Mouse (Mus musculus): ENCODE data around the gene 1700020D05Rik.
A peak's percentile ranks its signal among the peaks of the same experiment; 100 is the strongest.

Gene 1700020D05Rik

DNA sequence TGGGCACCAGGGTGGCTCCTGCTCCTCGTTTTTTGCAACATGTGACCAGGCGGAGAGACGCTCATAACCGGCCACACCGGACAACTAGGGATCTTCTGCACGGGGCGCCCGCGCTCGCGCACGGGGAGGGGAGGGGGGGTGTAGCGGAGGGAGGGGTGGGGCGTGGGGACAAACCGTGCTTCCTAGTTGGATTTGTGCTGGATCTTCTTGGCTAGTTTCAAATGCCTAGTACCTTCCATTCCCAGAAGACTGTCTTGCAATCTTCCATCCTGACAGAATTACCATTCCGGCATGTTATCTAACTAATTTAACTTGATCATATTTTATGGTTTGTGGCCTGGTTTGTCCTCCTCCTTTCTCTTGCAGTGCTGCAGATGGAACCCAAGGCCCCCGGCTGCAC, at the start of gene 1700020D05Rik:
Gene 1700020D05Rik, minus strand, starts transcription at position 101 of the 400 bp plus-strand sequence.
- no peak for DNase-seq (ENCODE audit: low spot score in 2 of 2)

DNA sequence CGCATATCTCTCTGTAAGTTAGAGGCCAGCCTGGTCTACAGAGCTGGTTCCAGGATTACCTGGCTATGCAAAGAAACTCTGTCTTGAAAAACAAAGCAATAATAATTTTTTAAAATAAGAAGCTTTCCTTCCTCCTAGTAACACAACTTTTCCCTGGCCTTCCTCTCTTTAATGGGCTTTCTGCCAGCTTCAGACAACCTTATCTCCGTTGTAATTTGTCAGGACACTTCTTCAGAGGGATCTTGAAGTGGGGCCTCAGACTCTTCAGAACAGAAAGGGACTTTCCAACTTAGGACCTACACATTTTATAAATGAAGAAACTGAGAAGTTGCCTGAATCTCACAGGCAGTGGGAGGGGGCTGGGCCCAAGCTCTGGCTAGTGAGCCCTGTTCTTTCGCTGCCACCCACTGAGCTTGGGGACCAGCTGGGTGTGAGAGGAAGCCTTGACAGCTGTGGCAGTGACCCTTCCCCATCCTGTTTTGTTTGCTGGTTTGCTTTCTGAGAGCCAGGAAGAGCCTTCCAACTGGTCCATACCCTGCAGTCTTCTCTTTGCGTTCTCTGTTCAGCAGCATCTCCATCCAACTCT, 44.0 kb upstream of the 1700020D05Rik start:
- DNase-seq (ENCODE audit: low spot score in 2 of 2) = no peak

DNA sequence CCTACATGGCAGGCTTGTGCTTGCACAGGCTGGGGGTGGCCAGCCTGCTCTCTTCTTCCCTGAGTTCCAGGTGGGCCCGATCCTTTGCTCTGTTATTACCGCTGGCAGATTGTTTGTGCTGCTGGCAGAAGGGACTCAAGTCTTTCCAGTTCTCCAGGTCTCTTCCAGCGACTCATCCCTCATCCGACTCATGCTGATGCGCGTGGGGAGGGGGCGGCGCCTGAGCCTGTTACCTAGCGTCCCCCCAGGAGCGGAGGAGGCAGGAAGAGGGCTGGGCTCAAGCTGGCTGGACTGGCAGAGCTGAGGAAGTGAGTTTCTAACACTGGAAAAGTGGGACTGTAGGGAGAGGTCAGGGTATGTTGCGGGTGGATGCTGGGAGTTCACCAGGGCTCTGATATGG, 40.4 kb upstream of the 1700020D05Rik start:
- no peak for DNase-seq (ENCODE audit: low spot score in 2 of 2)

DNA sequence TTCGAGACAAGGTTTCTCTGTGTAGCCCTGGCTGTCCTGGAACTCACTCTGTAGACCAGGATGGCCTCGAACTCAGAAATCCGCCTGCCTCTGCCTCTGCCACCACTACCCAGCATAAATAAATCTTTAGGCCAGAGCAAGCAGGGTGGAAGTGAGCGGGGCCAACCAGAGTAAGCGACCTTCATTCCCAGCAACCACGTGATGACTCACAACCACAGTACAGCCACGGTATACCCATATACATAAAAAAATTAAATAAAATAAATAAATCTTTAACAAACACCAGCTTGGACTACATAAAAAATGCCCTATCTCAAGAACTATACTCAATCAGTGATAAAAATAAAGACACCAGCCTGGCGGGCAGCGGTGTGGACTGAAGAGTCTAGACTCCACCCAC, 39.8 kb upstream of the 1700020D05Rik start:
- DNase-seq (ENCODE audit: low spot score in 2 of 2) = no peak

DNA sequence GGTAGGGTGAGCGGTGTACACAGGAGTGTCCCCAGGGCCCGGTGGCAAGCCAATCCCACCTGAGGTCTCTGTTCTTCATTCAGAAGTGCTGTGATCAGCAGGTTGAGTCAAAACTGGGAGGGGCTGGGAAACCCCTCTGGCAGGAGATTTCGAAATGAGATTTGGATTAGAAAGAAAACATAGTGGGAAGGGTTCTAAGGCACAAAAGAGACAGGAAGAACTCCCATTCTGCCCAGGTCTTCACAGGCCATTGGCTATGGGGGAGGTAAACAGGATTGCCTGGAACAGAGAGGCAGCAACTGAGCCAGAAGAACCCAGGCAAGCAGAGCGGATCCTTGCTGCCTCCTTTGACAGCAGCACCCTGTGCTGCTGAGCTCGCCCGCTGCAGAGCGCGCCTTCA, 35.2 kb upstream of the 1700020D05Rik start:
- no peak for DNase-seq (ENCODE audit: low spot score in 2 of 2)

DNA sequence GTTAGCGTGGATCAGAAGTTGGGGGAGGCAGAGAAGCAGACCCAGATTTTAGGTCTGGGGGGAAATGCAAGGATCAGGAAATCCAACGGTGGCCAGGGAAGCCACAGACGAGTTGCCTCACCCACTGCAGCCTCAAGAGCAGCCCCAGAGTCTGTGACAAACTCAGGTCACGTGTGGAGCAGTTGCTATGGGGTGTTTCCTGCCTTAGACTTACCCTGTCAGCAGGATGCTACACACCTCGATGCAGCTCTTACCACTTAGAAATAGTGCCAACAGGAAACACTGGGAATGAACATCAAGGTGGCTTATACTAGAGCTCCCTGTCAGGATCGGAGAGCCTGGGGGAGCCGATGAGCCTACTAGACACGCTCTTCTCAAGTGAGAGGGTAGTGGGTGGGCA, 28.9 kb upstream of the 1700020D05Rik start:
- DNase-seq (ENCODE audit: low spot score in 2 of 2) = no peak

DNA sequence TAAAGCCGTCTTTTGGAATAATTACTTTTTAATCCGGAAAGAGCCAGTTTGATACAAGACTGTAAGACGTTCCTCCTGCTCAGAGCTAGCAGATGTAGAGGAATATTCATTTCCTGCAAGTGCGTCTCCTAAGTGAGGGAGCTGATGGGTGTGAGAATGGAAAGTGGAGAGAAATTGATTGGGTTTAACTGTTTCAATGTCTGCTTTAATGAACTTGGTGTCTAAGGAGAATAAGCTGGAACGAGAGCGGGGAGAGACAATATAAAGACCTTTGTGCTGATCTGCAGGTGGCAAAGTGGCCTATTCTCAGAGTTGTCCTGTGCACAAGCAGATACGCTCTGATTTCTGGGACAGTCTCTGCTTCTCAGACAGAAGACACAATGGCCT, 26.5 kb upstream of the 1700020D05Rik start:
- no peak for DNase-seq (ENCODE audit: low spot score in 2 of 2)

DNA sequence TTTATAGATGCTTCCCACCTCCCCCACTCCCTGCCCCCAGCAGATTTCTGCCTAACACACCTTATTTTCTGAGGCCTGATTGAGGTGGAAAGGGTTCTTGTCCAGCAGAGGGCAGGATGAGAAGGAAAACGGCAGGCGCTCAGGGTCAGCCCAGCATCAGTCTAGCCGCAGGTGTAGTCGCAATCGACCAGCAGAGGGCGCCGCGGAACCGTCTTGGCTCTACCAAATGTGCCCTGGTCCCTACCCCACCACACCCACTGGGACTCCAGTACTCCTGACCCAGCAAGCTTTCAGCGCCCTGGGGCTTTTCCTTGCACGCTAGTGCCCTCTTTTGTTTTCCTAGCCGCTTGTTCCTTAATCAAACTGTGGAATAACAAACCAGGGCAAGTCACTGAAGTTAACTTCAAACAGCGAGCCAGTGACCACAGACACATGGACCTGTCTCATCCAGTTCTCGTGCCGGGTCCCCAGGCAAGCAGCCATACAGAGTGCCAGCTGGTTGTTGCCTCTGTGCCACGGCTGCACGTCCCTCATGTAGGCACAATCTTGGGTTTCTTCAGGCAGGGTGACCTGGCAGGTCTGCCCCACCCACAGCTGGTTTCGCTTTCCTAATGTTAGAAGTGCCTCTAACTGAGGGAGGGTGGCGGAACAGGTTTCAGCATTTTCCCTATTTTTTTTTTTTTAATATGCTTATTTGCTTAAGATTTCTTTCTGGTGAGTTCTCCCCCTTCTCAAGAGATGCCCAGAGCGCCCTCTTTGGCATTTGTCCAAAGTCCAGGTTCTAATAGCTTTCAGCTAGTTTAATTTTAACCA, 25.9 kb upstream of the 1700020D05Rik start:
- DNase-seq (ENCODE audit: low spot score in 2 of 2) = peak; percentile 91 to 96

DNA sequence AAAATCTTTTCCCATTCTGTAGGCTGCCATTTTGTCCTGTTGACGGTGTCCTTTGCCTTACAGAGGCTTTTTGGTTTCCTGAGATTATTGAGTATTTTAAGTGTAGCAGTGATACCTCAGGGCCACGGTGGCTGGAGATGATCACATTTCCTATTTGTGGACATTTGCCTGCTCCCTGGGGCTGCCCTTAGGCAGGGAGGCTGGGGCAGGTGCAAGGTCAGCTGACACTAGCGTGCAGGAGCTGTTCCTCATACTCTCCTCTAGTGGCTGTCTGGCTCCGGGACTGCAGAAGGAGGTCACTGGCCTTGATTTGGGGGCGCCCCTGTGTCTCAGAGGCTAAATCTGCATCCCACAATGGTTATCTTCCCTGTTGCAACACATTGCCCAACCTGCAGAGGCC, 21.6 kb upstream of the 1700020D05Rik start:
- DNase-seq (ENCODE audit: low spot score in 2 of 2) = no peak

DNA sequence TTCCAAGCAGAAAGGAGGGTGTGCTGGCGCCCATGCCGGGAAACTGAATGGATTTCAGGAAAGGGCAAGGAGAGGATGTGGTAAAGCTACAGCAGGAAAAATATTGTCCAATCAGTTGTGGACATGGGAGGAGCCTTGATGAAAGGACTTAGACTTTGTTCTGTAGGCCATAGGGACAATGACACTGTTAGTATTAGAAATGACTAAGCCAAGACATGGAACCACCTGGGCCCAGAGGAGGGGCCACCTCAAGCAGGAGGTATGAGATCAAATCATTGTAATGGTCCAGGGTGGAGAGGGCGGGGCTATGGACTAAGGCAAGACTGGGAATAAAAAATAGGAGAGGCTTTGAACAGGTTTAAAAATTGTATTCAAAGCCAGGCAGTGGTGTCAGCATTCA, 15.1 kb upstream of the 1700020D05Rik start:
- DNase-seq (ENCODE audit: low spot score in 2 of 2) = no peak

DNA sequence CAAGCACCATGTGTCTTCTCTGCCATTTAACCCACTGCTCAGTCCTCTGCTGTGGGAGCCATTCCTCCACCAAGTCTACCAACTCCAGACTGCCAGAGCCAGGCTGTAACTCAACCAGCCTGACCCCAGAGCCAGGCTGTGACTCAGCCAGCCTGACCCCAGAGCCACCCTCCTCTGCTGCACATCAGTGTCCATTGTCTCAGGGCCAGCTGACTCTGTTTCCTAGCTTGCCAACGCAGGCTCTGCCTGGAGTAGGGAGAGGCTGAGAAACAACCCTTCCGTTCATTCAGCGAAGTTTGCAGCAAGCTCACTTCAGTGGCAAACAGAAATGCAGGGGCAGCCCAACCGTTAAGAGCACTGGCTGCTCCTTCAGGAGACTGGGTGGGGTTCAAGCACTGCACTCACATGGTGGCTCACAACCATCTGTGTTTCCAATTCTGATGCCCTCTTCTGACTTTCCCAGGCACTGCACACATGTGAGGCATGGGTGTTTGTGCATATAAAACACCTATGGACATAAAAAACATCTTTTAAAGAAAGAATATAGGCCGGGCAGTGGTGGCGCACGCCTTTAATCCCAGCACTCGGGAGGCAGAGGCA, 13.4 kb upstream of the 1700020D05Rik start:
- DNase-seq (ENCODE audit: low spot score in 2 of 2) = no peak

DNA sequence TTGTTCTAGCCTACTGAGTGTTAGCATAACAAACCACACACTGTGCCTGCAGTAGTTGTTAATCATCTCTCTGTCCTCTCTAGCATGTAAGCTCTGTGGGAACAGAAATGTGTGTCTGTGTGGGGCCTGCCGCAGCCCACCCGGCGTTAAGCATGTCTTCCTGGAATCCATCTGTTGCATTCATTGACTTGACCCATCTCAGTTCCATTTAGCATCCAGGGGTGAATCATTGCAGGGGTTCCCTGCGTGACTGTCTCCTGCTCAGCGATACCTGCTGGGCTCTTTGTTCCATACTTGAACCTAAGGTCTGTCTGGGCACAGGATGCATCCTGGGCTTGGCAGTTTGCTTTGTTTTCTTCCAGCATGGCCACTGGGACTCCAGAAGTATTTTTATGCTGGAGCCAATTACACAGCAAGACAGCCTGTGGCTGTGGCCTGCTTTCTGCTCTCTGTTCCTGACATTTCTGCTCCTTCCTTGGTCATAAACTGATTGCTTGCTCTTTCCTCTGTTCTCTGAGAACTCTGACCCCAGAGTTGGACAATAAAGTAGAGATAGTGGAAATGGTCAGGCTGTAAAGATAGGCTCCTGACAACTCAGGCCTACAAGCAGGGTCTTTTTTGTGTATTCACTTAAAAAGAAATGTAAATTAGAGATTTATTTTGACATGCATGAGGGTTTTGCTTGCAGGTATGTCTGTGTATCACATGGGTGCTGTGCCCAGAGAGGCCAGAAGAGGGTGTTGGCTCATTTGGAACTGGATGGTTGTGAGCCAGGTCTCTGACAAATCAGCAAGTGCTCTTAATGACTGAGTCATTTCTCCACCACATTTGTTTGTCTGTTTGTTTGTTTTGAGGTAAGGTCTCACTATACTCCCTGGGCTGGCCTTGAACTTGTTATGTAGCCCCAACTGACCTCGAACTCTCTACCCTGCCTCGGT, 12.5 kb upstream of the 1700020D05Rik start:
- no peak for DNase-seq (ENCODE audit: low spot score in 2 of 2)

DNA sequence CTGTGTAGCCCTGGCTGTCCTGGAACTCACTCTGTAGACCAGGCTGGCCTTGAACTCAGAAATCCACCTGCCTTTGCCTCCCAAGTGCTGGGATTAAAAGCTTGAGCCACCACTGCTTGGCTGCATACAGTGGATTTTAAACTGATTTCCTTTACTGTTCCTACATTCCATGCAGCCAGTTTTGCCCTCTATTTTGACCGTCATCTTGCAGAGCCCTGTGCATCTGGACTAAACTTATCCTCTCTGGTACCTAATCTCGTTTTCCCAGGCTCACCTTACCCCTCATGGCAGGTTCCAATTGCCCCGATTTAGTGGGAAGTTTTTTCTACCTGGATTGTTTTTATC, 9.4 kb upstream of the 1700020D05Rik start:
- no peak for DNase-seq (ENCODE audit: low spot score in 2 of 2)

DNA sequence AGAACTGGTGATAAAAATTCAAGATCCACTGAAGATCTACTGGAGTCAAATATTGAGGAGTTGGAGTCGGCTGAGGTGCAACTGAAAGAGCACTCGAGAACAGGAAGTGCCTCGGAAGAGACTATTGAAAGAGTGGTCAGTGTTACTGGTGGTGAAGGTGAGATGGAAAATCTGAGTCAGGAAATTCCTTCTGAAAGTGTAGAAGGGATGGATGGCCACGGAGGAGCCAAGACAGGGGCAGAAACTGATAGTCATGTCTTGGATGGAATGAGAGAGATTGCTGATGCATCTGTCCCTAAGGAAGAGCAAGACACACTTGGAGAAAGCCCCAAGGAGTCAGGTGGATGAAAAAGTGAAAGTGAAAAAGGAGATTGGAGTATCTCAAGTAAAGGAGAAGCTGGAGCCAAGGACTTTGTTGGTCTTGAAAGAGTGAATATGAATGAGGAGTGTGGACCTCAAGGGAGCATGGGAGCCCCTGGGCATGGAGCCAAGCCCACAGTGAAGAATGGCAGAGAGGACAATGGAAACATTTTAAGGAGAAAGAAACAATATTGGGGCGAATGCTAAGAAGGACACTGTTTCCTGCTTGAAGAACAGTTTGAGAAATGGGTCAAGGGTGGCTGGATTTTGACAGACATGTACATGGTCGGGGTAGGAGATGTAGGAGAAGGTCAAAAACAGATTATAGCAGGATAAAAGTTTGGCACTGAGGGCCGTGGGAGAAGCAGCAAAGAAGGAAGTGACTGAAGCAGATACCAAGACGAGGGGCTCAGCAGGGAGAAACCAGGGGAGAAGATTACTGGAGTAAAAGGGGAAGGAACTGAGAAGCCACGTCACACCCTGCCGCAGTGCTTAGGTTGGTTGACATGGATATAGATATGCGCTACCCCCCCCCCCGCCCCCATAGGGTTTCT, 8.8 kb upstream of the 1700020D05Rik start:
- DNase-seq (ENCODE audit: low spot score in 2 of 2) = no peak

DNA sequence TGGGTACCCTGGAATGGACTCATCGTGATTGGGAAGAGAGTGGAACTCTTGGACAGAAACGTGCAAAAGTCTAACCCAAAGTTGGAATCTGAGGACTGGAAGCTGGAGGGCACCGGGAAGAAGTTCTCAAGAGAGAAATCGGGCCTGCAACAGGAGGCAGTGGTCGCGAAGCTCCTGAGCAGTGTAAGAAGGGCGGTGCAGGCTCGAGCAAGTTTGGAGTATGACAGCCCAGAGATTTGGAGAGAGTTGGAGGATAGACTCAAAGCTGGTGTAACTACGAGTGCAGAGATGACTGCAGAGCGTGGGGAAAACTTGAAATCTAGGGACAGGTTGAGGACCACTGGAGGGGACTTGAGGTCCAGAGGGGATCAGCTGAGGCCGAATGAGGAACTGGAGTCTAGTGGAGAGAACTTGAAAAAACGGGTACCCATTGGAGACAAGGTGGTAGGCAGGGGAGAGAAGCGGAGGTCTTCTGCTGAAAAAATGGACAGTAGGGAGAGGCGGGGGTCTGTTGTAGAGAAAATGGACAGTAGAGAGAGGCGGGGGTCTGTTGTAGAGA, 7.6 kb upstream of the 1700020D05Rik start:
- DNase-seq (ENCODE audit: low spot score in 2 of 2) = no peak

DNA sequence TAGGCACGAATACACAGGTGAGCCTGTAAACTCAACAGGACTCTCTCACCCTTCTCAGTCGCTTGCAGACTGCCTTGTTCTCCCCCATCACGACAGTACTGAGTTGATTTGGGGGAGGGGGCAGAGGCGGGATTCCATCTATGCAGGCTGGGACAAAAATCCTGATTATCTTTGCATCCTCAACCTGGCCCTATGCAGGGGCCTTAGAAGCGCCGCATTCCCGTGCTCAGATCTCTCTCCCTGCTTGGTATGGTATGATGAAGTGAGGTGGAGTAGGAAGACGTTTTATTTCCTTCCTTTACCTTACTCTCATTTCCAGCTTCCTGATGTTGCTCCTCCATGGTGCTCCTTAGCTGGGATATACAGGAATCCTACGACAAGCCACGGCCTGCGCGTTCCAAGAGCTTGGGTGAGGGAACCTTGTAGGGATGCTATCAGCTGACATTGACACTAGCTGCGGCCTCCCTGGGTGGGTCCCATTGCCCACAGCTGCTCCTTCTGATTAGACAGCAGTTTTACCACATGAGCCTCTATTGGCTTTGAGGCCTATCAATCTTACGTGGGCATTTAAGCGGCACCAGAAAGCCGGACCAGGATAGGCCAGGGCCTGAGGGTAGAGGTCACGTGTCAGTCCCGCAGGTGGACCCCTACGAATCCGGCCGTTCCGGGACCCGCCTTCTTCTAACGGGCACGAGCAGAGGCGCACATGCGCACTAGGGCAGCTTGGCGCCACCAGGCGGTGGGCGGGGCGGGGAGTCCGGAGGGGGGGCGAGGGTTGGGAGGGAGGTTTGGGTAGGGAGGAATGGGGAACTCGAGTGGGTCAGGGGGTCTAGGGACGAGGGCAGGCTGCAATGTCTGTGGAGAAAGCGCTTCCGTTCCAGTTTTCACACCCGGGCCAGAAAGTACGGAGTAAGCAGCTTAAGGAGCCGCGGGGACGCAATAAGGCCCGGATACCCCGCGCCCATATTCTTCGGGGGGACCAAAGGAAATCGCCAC, 6.7 kb upstream of the 1700020D05Rik start, which contains the start of gene Snx32:
Gene Snx32, minus strand, starts transcription at position 508 of the 996 bp plus-strand sequence.
- DNase-seq (ENCODE audit: low spot score in 2 of 2) = peak; percentile 93 to 96

DNA sequence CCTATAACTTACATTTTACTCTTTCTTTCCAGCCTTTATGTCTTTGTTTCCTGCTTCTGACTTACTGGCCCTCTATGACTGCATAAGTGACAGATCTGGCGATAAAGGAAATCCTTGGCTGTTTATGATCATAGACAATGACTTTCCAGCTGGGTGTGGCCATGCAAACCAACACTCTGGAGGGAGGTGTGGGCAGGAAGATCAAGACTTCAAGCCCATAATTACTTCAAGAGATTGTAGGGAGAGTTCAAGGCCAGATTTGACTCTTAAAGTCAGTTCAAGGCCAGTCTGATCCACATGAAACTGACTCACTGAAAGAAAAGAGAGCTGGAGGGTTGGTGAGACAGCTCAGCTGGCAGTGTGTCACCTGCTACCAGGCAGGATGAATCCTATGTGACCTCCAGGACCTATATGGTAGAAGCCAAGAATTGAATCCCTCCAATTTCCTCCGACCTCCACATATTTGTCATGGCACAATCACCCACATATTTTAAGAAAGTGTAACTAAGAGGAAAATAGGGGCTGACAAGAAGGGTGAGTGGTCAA, 3.2 kb downstream of the 1700020D05Rik start:
- no peak for DNase-seq (ENCODE audit: low spot score in 2 of 2)

DNA sequence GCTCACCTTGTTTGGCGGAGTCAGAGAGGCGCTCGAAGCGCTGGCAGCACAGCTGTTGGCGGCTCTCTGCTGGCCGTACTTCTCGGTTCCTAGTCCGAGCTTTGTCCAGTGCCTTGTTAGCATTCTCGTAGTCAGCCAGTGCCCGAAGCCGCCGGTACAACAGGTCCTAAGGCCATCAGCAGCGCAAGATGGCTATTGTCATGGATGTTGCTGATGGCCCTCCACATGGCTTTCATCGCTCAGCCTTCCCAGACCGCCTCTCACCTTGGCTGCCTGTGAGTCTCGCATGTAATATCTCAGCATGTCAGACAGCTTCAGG, 7.6 kb downstream of the 1700020D05Rik start:
- no peak for DNase-seq (ENCODE audit: low spot score in 2 of 2)

DNA sequence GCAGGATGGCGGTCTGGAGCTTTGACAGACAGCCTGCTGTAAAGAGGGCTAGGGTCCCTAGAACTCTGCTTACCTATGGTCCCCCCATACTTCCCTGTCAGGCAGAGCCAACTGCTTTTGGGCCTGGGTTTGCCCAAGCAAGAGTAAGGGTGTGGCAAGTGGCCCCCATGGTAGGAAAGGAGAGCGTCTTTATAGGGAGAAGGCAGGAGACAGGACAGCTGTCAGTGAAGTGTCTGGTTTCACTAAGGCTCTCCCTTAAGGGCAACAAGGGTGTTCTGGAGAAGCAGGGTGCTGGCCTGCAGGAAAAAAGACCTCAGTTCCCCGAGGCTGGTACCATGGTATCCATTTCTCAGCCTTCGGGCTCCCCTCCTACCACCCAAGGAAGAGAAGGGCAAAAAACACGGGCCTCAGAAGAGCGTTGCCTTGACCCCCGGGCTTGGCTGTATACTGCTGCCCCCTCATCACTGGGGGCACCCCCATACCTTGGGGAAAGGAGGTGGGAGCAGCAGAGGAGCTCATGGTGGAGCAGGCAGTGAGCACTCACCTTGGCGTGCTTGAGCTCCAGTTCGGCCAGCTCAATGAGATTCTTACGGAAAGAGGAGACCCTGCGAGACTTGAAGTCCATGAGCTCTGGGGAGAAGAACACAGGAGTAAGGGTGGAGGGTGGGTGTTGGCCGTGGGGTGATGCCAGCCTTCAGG, 8.1 kb downstream of the 1700020D05Rik start:
- DNase-seq (ENCODE audit: low spot score in 2 of 2) = no peak
